ENCODE assay signal across 8 mouse cellular contexts in the genomic region with DNA sequence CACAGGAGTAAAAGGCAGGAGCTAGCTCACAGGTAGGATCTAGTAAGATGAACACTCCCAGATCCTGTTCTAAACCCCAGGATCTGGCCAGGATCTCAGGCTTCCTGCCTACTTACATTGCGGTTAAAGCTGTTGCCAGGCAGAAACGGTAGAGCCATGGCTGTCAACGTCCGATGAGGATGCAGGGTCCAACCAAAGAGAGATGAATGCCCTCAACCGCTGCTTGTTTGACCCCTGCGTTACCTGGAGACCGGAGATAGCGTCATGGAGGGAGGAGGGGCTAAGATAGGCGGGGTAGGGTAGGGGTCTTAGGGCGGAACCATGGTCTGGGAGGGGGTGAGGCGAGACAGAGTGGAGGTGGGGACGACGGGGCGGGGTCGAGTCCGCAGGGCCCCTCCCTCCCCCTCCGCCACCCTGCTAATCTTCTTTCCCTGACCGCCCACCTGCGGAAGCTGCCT. TPM values are rescaled to one million over a fixed set of nuclear protein-coding genes. Genes with fewer than 3 reads are reported as not detected.
DNase-seq lines count a peak whose midpoint lies in the region; ATAC-seq lines count a peak whose summit lies in the region.
"Had no signal": no experiment of that assay in that cellular context is flagged by ENCODE, and none has a peak within 500 bp of the region (broad histone marks: within the 10 kb centered on the region; RNA-seq: fewer than 3 reads in every experiment).

A gene (minus strand): TSS at position 243 of the 458 bp plus-strand sequence.

- intact Hi-C loops in gastrocnemius, postnatal 36 days (cut with DNase I), result no loop called here

- no peaks in the 10 kb centered on the region for H3K9me3 ChIP-seq in heart, embryonic 14.5 days (ENCODE audit: control insufficient read depth, low read length)
- no peaks in the 10 kb centered on the region for H3K9me3 ChIP-seq in midbrain, embryonic 13.5 days

- no peaks in the 10 kb centered on the region for H3K36me3 ChIP-seq in heart, embryonic 14.5 days (ENCODE audit: control insufficient read depth, insufficient read depth, low read length)
- no peaks in the 10 kb centered on the region for H3K36me3 ChIP-seq in midbrain, embryonic 13.5 days

- 16% methylated on average over 17 of the region's 19 CpGs for WGBS in heart, embryonic 14.5 days
- 14% methylated on average over 17 of the region's 19 CpGs for WGBS in midbrain, embryonic 13.5 days

- H3K9ac ChIP-seq in heart, embryonic 14.5 days (ENCODE audit: low read length), result peak within 1 kb of the TSS; percentile 46; the same call in 1 of the 2 replicates
- peak within 1 kb of the TSS; percentile 49; the same call in 1 of the 2 replicates for H3K9ac ChIP-seq in midbrain, embryonic 13.5 days (replicated peaks)

- peak; percentile 2 for DNase-seq in thymus, postnatal 14 days
- no peak for DNase-seq in thymus, postnatal 10 days (ENCODE audit: low spot score in 2 of 2)
- DNase-seq in cerebellum, adult 9-11 months, result peak; percentile 43
- DNase-seq in kidney, postnatal 36 days, result peak; percentile 8 to 15
- DNase-seq in gastrocnemius, postnatal 36 days, result no peak

- H3K27ac ChIP-seq in heart, embryonic 14.5 days (replicated peaks in 1 of 2; ENCODE audit: control insufficient read depth in 1 of 2, insufficient read depth in 1 of 2, low read depth in 2 of 2, low read length in 2 of 2), result no peak within 1 kb of the TSS
- H3K27ac ChIP-seq in midbrain, embryonic 13.5 days, result no peak within 1 kb of the TSS

- no peak for ATAC-seq in heart, embryonic 14.5 days (ENCODE audit: insufficient number of reproducible peaks, insufficient read depth, low FRiP score, low read depth)
- peak; percentile 77 for ATAC-seq in midbrain, embryonic 13.5 days

- H3K4me3 ChIP-seq in heart, embryonic 14.5 days (ENCODE audit: control insufficient read depth in 1 of 2, insufficient read depth in 1 of 2, low read depth in 1 of 2, low read length in 2 of 2), result peak within 1 kb of the TSS; percentile 34 to 46
- H3K4me3 ChIP-seq in midbrain, embryonic 13.5 days (replicated peaks), result peak within 1 kb of the TSS; percentile 38

- no peaks in the 10 kb centered on the region for H3K4me1 ChIP-seq in heart, embryonic 14.5 days (ENCODE audit: control insufficient read depth in 2 of 2, insufficient read depth in 2 of 2, low read length in 2 of 2)
- no peaks in the 10 kb centered on the region for H3K4me1 ChIP-seq in midbrain, embryonic 13.5 days (replicated peaks)

- H3K27me3 ChIP-seq in heart, embryonic 14.5 days (ENCODE audit: control insufficient read depth, insufficient read depth, low read length), result no peaks in the 10 kb centered on the region
- H3K27me3 ChIP-seq in midbrain, embryonic 13.5 days, result no peaks in the 10 kb centered on the region

- H3K4me2 ChIP-seq in heart, embryonic 14.5 days (ENCODE audit: low read length), result peak within 1 kb of the TSS; percentile 64
- H3K4me2 ChIP-seq in midbrain, embryonic 13.5 days (replicated peaks), result peak within 1 kb of the TSS; percentile 58

RNA-seq across cellular contexts. Expression of the gene that starts here (rescaled TPM):
- not detected in 2 replicates for polyA plus RNA-seq in heart, embryonic 14.5 days (2014; fragmentation: Nextera tagmentation; extraction: Ambion mirVana)
- polyA plus RNA-seq in midbrain, embryonic 13.5 days (2015; fragmentation: Nextera tagmentation; extraction: Ambion mirVana), result 0.79 and 1.1 TPM in 2 replicates
- under 1 TPM; 0.15 to 0.20 TPM for total RNA-seq in gastrocnemius, postnatal 36 days (2021)
- total RNA-seq: neutrophil, adult 5-6 weeks had no signal

Comparison
In these comparisons a context has a peak if more than half of its experiments do, and no peak if none do; other contexts are left out.
1. DNase-seq: peak in thymus, postnatal 14 days (single experiment), cerebellum, adult 9-11 months (single experiment) and kidney, postnatal 36 days (2 of 2); none in thymus, postnatal 10 days (0 of 2) and gastrocnemius, postnatal 36 days (0 of 2).